Mouse (Mus musculus) midbrain, embryonic 16.5 days (tissue): Measurements from ENCODE around the gene Cgrrf1. TPM values are rescaled to one million over a fixed set of nuclear protein-coding genes. Genes with fewer than 3 reads are reported as not detected.

Experiments
- ATAC-seq: fragments of 200-750 bp; cut with Nextera tagmentation; 2 replicates; pipeline ENCODE4 v1.8.0; 2017; ENCODE audit warnings: moderate TSS enrichment
- H3K27ac ChIP-seq: fragments of 300-500 bp; sonication (generic); 2 replicates; pipeline ENCODE4 v1.5.1; 2014; ENCODE audit warnings: mild to moderate bottlenecking, low read length, mixed read lengths
- H3K27me3 ChIP-seq: fragments of 300-500 bp; sonication (generic); 2 replicates; pipeline ENCODE4 v1.6.1; 2014; ENCODE audit warnings: low read depth, low read length, mixed read lengths; ENCODE audit not compliant: control insufficient read depth, insufficient read depth
- H3K36me3 ChIP-seq: fragments of 300-500 bp; sonication (generic); 2 replicates; pipeline ENCODE4 v1.6.1; 2014; ENCODE audit warnings: mild to moderate bottlenecking, low read length, moderate library complexity, mixed read lengths; ENCODE audit not compliant: control insufficient read depth, insufficient read depth
- H3K4me1 ChIP-seq: fragments of 300-500 bp; sonication (generic); 2 replicates; pipeline ENCODE4 v1.6.1; 2014; ENCODE audit warnings: mild to moderate bottlenecking, low read length, mixed read lengths; ENCODE audit not compliant: control insufficient read depth, insufficient read depth
- H3K4me2 ChIP-seq: fragments of 300-500 bp; sonication (generic); 2 replicates; pipeline ENCODE4 v1.6.1; 2014; ENCODE audit warnings: mild to moderate bottlenecking, low read length, mixed read lengths
- H3K4me3 ChIP-seq: fragments of 300-500 bp; sonication (generic); 2 replicates; pipeline ENCODE4 v1.5.1; 2014; ENCODE audit warnings: low read depth, mild to moderate bottlenecking, low read length, moderate library complexity, mixed read lengths
- H3K9ac ChIP-seq: fragments of 300-500 bp; sonication (generic); 2 replicates; pipeline ENCODE4 v1.6.1; 2014; ENCODE audit warnings: low read depth, low read length, mixed read lengths
- H3K9me3 ChIP-seq: fragments of 300-500 bp; sonication (generic); replicated peaks from 2 replicates; pipeline ENCODE4 v1.6.1; 2014; ENCODE audit warnings: mild to moderate bottlenecking, low read length, mixed read lengths; ENCODE audit not compliant: control insufficient read depth, poor library complexity, severe bottlenecking
- WGBS: fragments of 180-500 bp; shearing (Covaris S2); extraction: QIAGEN DNeasy Blood & Tissue Kit; methylation state at CpG from one replicate; pipeline ENCODE4 v1.1.7; 2014; 5-methylcytosine and 5-hydroxymethylcytosine counted together
- polyA plus RNA-seq: library from polyadenylated mRNA; unstranded; fragments of >200 nt; fragmentation: Nextera tagmentation; extraction: Ambion mirVana; gene quantifications from 2 replicates; pipeline ENCODE4 v1.2.1, GENCODE M21; 2015

Cgrrf1 gene
- polyA plus RNA-seq, 1 experiment from 2014 or later = 19.1 TPM

DNA sequence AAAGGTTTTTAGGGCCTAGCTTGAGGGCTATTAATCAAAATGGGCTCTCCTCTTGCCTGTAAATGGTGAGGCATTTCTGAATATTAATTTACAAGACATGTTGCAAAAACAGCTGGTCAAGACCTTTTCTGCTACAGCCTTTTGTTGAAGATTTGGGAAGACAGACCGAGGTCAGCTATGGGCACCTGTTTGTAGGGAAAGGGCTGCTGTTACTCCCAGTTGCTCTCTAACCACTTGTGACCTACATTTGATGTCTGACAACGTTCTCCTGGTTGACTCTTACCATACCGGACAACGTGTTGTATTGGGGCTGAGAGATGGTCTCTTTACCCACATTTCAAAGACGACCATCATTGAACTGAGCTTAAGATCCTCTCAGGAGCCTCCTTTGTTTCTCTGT is 66.0 kb downstream of the Cgrrf1 start:
- H3K4me2 ChIP-seq = no peak overlapping the region
- ATAC-seq = no peak
- no peaks in the 10 kb centered on the region for H3K4me1 ChIP-seq
- no peaks in the 10 kb centered on the region for H3K9me3 ChIP-seq
- WGBS = 89% methylated on average over 5 of the region's 5 CpGs
- no peak overlapping the region for H3K27ac ChIP-seq
- no peak overlapping the region for H3K9ac ChIP-seq
- no peaks in the 10 kb centered on the region for H3K36me3 ChIP-seq
- H3K4me3 ChIP-seq = no peak overlapping the region
- no peaks in the 10 kb centered on the region for H3K27me3 ChIP-seq

DNA sequence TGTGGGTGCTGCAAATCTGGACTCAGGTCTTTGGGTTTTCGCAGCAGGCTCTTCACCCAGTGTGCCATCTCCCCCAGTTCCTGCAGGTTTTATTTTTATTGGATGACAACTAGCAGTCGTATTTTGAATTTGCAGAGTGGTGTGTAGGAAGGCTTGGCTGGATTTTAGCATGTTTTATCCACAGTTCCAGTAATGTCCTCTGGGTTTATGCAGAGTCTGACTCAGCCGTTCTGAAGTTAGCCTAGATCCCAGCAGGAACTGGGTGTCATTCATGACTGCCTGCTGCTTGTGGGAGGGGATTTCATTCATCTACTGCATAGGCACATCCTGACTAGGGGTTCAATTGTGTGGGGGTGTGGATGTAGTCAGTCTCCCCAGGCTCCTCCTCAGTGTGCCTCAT is 66.7 kb downstream of the Cgrrf1 start:
- Histone ChIP-seq H3K27ac (no peak overlapping the region), H3K4me3 (no peak overlapping the region), H3K9me3 (no peaks in the 10 kb centered on the region), H3K4me1 (no peaks in the 10 kb centered on the region), H3K9ac (no peak overlapping the region), H3K27me3 (no peaks in the 10 kb centered on the region), H3K36me3 (no peaks in the 10 kb centered on the region), H3K4me2 (no peak overlapping the region)
- WGBS = 60% methylated on average over 3 of the region's 3 CpGs
- no peak for ATAC-seq

DNA sequence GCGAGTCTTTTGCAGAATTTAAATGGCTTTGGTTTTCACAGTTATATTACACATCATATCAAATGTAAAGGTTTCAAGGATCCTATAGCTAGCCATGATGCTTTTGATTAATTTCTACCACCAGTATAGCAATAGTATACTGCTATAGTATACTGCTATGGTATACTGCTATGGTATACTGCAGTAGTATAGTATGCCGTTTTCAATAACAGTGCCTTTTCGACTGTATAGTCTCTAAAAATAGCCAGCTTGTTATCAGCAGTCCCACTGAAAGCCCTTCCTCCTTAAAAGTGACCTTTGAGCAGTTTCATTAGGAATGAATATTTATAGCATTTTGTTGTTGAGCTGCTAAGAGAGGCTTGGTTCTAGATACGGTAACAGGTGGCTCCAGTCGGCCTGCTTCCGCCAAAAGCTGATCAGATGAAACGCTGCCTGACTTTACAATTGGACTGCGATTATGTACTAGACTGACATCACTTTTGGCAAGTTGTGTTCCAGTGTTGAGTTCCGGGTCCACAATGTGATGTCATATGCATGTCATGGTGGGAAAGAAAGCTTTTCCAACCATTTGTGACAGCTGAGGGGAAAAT is 70.7 kb downstream of the Cgrrf1 start:
- Histone ChIP-seq H3K4me2 (no peak overlapping the region), H3K9ac (no peak overlapping the region), H3K36me3 (no peaks in the 10 kb centered on the region), H3K27me3 (no peaks in the 10 kb centered on the region), H3K4me3 (no peak overlapping the region), H3K9me3 (no peaks in the 10 kb centered on the region), H3K4me1 (no peaks in the 10 kb centered on the region), H3K27ac (no peak overlapping the region)
- no peak for ATAC-seq
- 93% methylated on average over 9 of the region's 9 CpGs for WGBS

Other genes with a start within 250 kb of the Cgrrf1 start
- gene Cdkn3, start 71.6 kb upstream of the Cgrrf1 start, polyA plus RNA-seq = 7.5 and 8.8 TPM in 2 replicates
- gene Cnih1, start 43.7 kb upstream of the Cgrrf1 start, polyA plus RNA-seq = 184 and 185 TPM in 2 replicates
- 141 and 153 TPM in 2 replicates for gene Gmfb, start 9.9 kb upstream of the Cgrrf1 start, polyA plus RNA-seq
- 4.5 and 5.0 TPM in 2 replicates for gene Samd4, start 50.7 kb downstream of the Cgrrf1 start, polyA plus RNA-seq